Mouse (Mus musculus) heart, postnatal 10 days (tissue): ENCODE measurements at regions not wholly inside any gene's neighbourhood (a gene's known extent, or its start where the extent isn't known, plus 50 kb on each side); places are given as distances from the start of the nearest gene placed in this dataset.
A peak's percentile ranks its signal among the peaks of the same experiment; 100 is the strongest.

ENCODE experiments used
- DNase-seq, 2 experiments: peaks; one replicate each; pipeline ENCODE4 v3.0.0; 2021
- intact Hi-C: fragments of 180-260 bp; cut with DNase I; formaldehyde crosslinking; loops from one replicate; pipeline ENCODE4 v1.15.1; 2025

DNA sequence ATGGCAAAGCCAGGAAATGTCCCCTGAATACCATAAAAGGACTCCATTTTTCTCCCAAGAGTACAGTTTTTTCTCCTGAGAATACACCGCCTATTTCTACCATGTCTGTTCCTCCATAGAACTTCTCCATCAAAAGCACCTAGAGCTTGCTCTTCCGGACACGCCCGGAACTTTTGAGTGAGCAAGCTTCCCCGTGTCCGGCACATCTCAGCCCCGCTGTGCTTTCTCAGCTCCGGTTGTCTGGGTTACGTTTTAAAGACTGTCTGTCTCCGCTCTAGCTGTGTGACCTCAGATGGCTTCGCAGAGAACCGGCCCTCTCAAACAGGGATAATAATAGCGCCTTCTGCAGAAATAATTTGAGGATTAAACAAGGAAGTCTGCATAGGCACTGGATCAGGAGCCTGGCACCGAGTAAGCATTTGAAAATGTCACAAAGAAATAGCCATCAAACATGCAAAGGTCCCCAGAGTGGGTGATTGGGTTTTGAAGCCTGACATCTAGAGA is 122.8 kb downstream of the Ddx11 start:
- DNase-seq, result peak in 1 of 2 experiments; percentile 26

DNA sequence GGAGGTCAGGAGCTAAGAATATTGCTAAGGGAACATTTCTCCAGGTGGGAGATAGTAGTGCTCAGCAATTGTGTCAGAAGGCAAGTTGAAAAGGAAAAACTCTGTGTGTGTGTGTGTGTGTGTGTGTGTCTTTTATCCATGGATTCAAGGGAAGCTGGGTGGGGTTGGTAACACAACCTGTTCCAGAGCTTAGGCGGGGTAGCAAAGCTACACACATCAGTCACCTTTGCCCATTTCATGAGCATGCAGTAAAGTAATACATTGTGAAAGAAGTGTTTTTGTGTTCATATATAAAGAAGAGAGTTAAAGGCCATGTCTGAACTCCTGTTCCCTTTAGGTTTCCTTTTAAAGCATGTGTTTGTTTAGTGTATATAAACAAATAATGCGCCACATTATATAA is 128.2 kb downstream of the Ddx11 start:
- intact Hi-C loops, result no loop called here

More for the DNA sequence above, 122.8 kb downstream of the Ddx11 start:
- intact Hi-C loops, result no loop called here

DNA sequence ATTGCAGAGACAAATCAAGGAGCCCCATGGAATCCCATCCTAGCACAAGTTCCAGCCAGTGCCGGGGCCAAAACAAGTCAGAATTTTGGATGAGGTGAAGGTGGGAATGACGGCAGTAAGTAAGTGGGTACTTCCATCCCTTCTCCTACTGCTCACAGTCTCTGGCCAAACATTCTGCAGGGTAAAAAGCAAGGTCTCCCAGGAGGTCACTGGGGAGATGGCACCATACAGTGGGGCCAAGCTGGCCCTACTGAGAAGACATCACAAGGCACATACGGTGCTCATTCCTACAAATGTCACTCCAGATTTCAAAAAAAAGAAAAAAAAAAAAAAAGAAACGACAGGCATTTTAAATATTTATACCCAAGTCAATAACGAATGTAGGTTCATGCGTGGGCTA is 129.6 kb downstream of the Ddx11 start:
- no peak for DNase-seq
- intact Hi-C loops, result no loop called here

More for the DNA sequence above, 128.2 kb downstream of the Ddx11 start:
- no peak for DNase-seq

DNA sequence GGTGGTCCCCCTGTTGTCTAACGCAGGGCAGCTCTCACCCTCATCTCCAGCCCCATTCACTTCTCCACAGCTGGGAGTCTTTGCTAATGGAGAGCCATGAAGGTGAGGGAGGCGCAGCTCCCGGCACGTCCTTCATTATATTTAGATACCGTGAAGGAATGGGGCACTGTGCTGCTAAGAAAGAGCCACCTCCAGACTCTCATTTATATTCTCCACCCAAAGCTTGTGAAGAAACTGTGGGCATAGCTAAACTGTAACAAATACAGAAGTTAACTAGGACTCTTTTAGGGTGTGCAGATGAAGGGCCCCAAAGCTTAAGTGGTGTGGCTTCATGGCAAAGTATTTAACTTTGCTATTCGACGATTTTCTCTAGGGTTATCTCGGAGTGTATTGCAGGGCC is 136.4 kb downstream of the Ddx11 start:
- intact Hi-C loops, result no loop called here
- no peak for DNase-seq

DNA sequence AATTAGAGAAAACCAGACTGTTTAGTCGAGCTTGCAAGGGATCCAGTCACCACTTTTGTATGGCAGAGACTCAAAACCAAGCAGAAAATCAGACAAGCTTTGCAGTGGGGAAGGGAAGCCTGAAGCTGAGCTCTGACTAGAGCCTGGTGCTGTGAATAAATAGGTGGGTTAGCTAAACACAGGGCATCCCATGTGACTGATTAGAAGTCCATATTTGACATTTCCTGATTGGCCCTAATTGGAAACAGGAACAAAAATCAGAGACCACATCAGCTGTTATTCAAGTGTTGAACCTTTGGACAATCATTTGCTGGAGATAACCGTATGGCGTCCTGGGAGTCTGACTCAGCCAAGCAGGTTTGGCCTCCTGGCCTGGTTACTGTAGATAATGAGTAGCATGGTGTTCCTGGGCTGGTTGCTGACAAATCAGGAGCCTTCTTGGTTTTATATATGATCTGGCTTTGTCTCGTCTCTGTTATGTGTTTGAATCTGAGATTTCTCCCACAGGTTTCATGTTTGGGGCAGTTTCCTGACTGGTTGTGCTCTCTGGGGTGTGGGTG is 139.4 kb downstream of the Ddx11 start:
- intact Hi-C loops, result no loop called here
- no peak for DNase-seq

DNA sequence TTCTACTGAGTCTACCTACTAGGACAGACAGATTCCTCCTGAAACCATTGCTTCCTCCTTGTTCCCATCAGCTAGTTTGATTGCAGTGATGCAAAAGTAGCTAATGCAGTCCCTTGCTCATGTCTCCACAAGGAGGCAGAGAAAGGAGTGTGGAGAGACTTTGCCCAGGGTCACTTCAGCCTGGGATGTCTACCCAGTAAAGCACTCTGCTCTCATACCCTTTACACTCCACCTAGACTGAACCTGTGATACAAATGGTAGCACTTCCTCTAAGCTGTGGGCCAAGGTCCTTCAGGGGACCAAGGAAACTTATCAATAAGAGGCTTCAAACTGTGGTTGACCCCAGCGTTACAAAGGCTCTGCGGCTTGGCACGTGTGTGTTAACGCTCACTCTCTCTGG is 140.1 kb downstream of the Ddx11 start:
- intact Hi-C loops, result no loop called here

DNA sequence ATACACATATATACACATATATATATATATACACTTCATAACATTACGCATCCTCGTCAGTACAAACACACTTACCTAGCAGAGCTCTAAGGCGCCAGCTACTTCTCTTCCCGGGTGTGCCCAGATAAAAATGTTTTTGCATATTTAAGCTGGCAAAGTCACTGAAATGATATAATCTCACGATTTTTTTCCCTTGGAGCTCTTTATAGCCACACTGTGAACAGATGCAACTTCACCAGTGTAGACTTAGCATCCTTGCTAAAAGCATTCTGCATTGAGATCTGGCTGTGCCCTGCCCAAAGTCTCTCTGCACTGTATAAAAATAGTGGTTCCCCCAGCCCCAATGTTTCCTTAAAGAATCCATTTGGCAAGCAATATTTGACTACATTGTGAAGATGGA is 143.5 kb downstream of the Ddx11 start:
- no peak for DNase-seq
- intact Hi-C loops, result no loop called here

More for the DNA sequence above, 140.1 kb downstream of the Ddx11 start:
- DNase-seq, result no peak

DNA sequence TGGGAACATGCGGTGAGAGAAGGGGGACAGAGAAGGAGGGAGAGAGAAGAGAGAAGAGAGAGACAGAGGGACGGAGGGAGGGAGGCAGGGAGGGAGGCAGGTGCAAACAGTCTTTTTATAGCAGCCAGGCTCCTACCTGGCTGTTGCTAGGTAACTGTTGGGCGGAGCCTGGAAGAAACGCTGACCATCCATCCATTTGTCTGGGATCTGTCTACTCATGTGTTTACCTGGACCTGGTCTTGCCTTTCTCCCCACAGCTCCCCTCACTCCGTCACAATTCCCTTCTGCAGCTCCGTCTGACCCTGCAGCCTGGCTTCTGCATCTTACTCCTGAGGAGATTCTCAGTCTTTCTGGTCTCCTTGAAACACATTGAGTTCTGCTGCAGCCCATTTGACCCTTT is 144.5 kb downstream of the Ddx11 start:
- DNase-seq, result no peak
- intact Hi-C loops, result no loop called here

DNA sequence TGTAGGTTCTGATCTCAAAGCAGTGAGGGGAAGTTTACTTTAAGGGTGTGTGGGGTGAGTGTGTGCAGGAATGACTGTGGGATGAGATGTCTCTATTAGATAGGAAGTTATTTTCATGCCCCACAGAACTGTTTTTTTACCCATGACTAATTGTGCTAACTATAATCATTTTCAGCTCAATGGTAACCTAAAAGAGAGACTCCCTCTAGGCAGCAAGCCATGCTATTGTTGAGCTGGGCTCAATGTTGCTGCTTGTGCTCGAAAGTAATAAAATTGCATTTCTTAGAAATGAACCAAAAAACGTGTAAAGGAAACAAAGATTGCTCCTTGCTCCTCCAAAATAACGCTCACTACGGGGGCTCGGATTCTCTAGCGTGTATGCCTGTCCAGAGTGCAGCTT is 146.2 kb downstream of the Ddx11 start:
- no peak for DNase-seq
- intact Hi-C loops, result no loop called here

DNA sequence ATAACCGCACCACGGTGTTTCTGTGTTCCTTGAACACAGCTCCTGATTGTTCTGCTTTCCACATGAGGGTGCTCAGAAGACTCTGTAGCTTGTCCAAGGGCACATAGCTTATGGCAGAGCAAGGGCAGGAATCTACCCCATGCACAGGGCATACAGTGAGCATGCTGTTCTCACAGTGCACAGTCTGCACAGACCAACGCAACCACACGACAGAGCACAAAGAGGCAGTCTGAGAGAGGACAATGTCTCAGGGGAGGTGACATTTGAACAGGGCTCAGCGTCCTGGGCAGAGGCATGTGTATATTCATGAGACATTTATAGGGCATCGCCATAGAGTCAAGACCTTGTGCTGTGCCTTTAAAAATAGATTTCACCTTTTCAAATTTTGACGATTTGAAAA is 148.6 kb downstream of the Ddx11 start:
- no peak for DNase-seq
- intact Hi-C loops, result no loop called here

DNA sequence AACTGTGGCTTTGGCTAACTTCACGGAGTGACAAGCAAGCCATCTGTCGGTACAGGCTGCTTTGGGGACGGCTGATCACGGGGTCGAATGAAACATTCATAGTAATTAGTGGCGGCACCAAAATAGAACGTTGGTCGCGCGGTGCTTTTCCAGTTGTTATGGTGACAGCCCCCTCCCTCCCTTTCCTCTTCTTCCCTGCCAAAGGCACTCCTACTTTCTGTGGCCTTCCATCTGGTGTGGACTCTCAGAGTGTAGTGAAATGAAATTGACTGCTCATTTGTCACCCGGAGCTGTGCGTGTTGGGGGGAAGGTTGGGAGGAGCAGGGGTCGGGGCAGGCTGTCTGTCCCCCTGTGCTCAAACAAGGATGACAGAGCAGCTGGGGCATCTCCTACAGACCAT is 153.5 kb downstream of the Ddx11 start:
- DNase-seq, result peak; percentile 67 to 71
- intact Hi-C loops, result no loop called here

DNA sequence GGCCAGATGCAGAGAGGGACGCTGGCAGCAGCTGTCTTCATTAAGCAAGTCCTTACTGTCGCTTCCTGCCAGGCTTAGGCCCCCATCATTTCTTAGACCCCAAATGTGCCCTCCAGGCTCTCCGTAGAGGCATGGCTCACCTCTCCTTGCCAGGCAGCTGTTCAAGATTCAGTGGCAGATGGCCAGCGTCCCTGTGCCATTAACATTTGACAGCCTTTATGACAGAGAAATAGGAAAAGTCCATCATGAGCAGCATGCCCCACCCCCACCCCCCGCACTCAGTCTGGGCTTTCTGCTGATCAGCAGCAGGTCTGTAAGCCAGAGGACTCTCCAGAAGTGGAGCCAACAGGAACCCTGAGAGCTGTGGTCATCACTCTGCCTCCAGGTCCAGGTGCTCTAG is 154.7 kb downstream of the Ddx11 start:
- DNase-seq, result no peak
- intact Hi-C loops, result no loop called here

DNA sequence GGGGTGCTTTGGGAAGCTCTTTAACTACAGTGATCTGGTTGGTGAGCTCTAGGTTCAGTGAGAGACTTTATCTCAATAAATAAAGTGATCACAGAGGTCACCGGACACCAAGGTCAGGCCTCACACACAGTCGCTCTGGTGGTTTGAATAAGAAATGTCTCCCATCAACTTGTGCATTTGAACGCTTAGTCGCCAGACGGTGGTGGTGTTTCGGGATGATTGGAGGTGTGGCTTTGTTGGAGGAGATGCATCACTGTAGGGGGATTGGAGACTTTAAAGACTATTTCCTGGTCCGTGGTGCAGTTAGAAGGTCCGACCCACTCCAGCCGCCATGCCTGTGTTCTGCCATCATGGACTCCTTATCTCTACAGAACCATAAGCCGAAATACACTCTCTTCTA is 162.0 kb downstream of the Ddx11 start:
- DNase-seq, result no peak
- intact Hi-C loops, result no loop called here
